Mouse (Mus musculus): ENCODE measurements at regions not wholly inside any gene's neighbourhood (a gene's known extent, or its start where the extent isn't known, plus 50 kb on each side); places are given as distances from the start of the nearest gene placed in this dataset.

GRCm38 (mm10) chr6:93548311-93548710 lies 605.0 kb upstream of the Adamts9 start:
- H3K9me3 ChIP-seq, result no peaks in the 10 kb centered on the region
- H3K27ac ChIP-seq, result no peak overlapping the region
- no peaks in the 10 kb centered on the region for H3K27me3 ChIP-seq
- H3K4me2 ChIP-seq (replicated peaks), result no peak overlapping the region
- H3K36me3 ChIP-seq, result no peaks in the 10 kb centered on the region
- no peak overlapping the region for H3K9ac ChIP-seq
- H3K4me1 ChIP-seq, result peaks cover 15% of the 10 kb centered on the region
- no peak for ATAC-seq (ENCODE audit: low FRiP score, low read depth)
- no peak overlapping the region for H3K4me3 ChIP-seq
- WGBS, result 55% methylated on average over 2 of the region's 2 CpGs

GRCm38 (mm10) chr6:93544246-93544645 lies 601.0 kb upstream of the Adamts9 start:
- no peak for ATAC-seq (ENCODE audit: low FRiP score, low read depth)
- no peak overlapping the region for H3K4me3 ChIP-seq
- peaks cover 18% of the 10 kb centered on the region for H3K4me1 ChIP-seq
- H3K9ac ChIP-seq, result no peak overlapping the region
- peak overlapping the region; percentile 55 for H3K4me2 ChIP-seq (replicated peaks)
- no peaks in the 10 kb centered on the region for H3K27me3 ChIP-seq
- 13% methylated on average over 1 of the region's 1 CpGs for WGBS
- no peaks in the 10 kb centered on the region for H3K9me3 ChIP-seq
- no peaks in the 10 kb centered on the region for H3K36me3 ChIP-seq
- H3K27ac ChIP-seq, result peak overlapping the region; percentile 56; the same call in 1 of the 2 replicates

- H3K4me1 ChIP-seq, result peaks cover 18% of the 10 kb centered on the region
- 7% methylated on average over 15 of the region's 15 CpGs for WGBS
- peak overlapping the region; percentile 55 for H3K4me2 ChIP-seq (replicated peaks)
- ATAC-seq (ENCODE audit: low FRiP score, low read depth), result peak; percentile 54; the same call in 1 of the 2 replicates
- no peaks in the 10 kb centered on the region for H3K27me3 ChIP-seq
- no peak overlapping the region for H3K9ac ChIP-seq
- no peaks in the 10 kb centered on the region for H3K36me3 ChIP-seq
- H3K9me3 ChIP-seq, result no peaks in the 10 kb centered on the region
- H3K27ac ChIP-seq, result peak overlapping the region; percentile 56; the same call in 1 of the 2 replicates
- peak overlapping the region; percentile 13 for H3K4me3 ChIP-seq
Observed at GRCm38 (mm10) chr6:93543354-93544129, 600.2 kb upstream of the Adamts9 start.

GRCm38 (mm10) chr6:93539583-93539982 lies 596.3 kb upstream of the Adamts9 start:
- WGBS, result 91% methylated on average over 1 of the region's 1 CpGs

GRCm38 (mm10) chr6:93539171-93539570 lies 595.9 kb upstream of the Adamts9 start:
- H3K4me1 ChIP-seq, result peaks cover 11% of the 10 kb centered on the region
- no peak overlapping the region for H3K4me2 ChIP-seq (replicated peaks)
- no peaks in the 10 kb centered on the region for H3K9me3 ChIP-seq
- no peak overlapping the region for H3K27ac ChIP-seq
- WGBS, result 85% methylated on average over 4 of the region's 4 CpGs
- no peak overlapping the region for H3K9ac ChIP-seq
- ATAC-seq (ENCODE audit: low FRiP score, low read depth), result no peak
- H3K36me3 ChIP-seq, result no peaks in the 10 kb centered on the region
- no peak overlapping the region for H3K4me3 ChIP-seq
- H3K27me3 ChIP-seq, result no peaks in the 10 kb centered on the region

More at GRCm38 (mm10) chr6:93539583-93539982, 596.3 kb upstream of the Adamts9 start:
- no peak overlapping the region for H3K4me3 ChIP-seq
- H3K36me3 ChIP-seq, result no peaks in the 10 kb centered on the region
- H3K9ac ChIP-seq, result no peak overlapping the region
- no peak overlapping the region for H3K4me2 ChIP-seq (replicated peaks)
- H3K9me3 ChIP-seq, result no peaks in the 10 kb centered on the region
- no peak for ATAC-seq (ENCODE audit: low FRiP score, low read depth)
- no peak overlapping the region for H3K27ac ChIP-seq
- H3K4me1 ChIP-seq, result peaks cover 15% of the 10 kb centered on the region
- no peaks in the 10 kb centered on the region for H3K27me3 ChIP-seq

GRCm38 (mm10) chr6:93537971-93538370 lies 594.7 kb upstream of the Adamts9 start:
- Histone ChIP-seq H3K4me3 (no peak overlapping the region), H3K9me3 (no peaks in the 10 kb centered on the region), H3K4me1 (no peaks in the 10 kb centered on the region), H3K9ac (no peak overlapping the region), H3K36me3 (no peaks in the 10 kb centered on the region), H3K27me3 (no peaks in the 10 kb centered on the region), H3K4me2 (replicated peaks) (no peak overlapping the region), H3K27ac (no peak overlapping the region)
- ATAC-seq (ENCODE audit: low FRiP score, low read depth), result no peak
- 82% methylated on average over 1 of the region's 1 CpGs for WGBS

- 81% methylated on average over 1 of the region's 1 CpGs for WGBS
- no peaks in the 10 kb centered on the region for H3K9me3 ChIP-seq
- no peak overlapping the region for H3K4me2 ChIP-seq (replicated peaks)
- H3K4me1 ChIP-seq, result no peaks in the 10 kb centered on the region
- no peaks in the 10 kb centered on the region for H3K36me3 ChIP-seq
- no peak overlapping the region for H3K9ac ChIP-seq
- H3K27me3 ChIP-seq, result no peaks in the 10 kb centered on the region
- H3K27ac ChIP-seq, result no peak overlapping the region
- ATAC-seq (ENCODE audit: low FRiP score, low read depth), result no peak
- H3K4me3 ChIP-seq, result no peak overlapping the region
Observed at GRCm38 (mm10) chr6:93537126-93537525, 593.8 kb upstream of the Adamts9 start.

- H3K27ac ChIP-seq, result no peak overlapping the region
- H3K27me3 ChIP-seq, result no peaks in the 10 kb centered on the region
- H3K4me2 ChIP-seq (replicated peaks), result no peak overlapping the region
- H3K36me3 ChIP-seq, result no peaks in the 10 kb centered on the region
- no peak overlapping the region for H3K4me3 ChIP-seq
- no peaks in the 10 kb centered on the region for H3K4me1 ChIP-seq
- 87% methylated on average over 2 of the region's 2 CpGs for WGBS
- no peaks in the 10 kb centered on the region for H3K9me3 ChIP-seq
- ATAC-seq (ENCODE audit: low FRiP score, low read depth), result no peak
- no peak overlapping the region for H3K9ac ChIP-seq
Observed at GRCm38 (mm10) chr6:93513818-93514217, 570.5 kb upstream of the Adamts9 start.

GRCm38 (mm10) chr6:93509857-93510256 lies 566.6 kb upstream of the Adamts9 start:
- Histone ChIP-seq H3K9ac (no peak overlapping the region), H3K4me1 (no peaks in the 10 kb centered on the region), H3K4me3 (no peak overlapping the region), H3K27ac (no peak overlapping the region), H3K27me3 (no peaks in the 10 kb centered on the region), H3K36me3 (no peaks in the 10 kb centered on the region), H3K9me3 (no peaks in the 10 kb centered on the region), H3K4me2 (replicated peaks) (no peak overlapping the region)
- WGBS, result 36% methylated on average over 1 of the region's 1 CpGs
- ATAC-seq (ENCODE audit: low FRiP score, low read depth), result no peak

GRCm38 (mm10) chr6:93497824-93498223 lies 554.5 kb upstream of the Adamts9 start:
- Histone ChIP-seq H3K27me3 (no peaks in the 10 kb centered on the region), H3K4me2 (replicated peaks) (no peak overlapping the region), H3K9me3 (no peaks in the 10 kb centered on the region), H3K4me1 (no peaks in the 10 kb centered on the region), H3K4me3 (no peak overlapping the region), H3K27ac (no peak overlapping the region), H3K36me3 (no peaks in the 10 kb centered on the region), H3K9ac (no peak overlapping the region)
- ATAC-seq (ENCODE audit: low FRiP score, low read depth), result no peak
- 86% methylated on average over 4 of the region's 4 CpGs for WGBS

GRCm38 (mm10) chr6:93488441-93488955 lies 545.2 kb upstream of the Adamts9 start:
- Histone ChIP-seq H3K4me3 (no peak overlapping the region), H3K27me3 (no peaks in the 10 kb centered on the region), H3K4me1 (no peaks in the 10 kb centered on the region), H3K4me2 (replicated peaks) (no peak overlapping the region), H3K9me3 (no peaks in the 10 kb centered on the region), H3K36me3 (no peaks in the 10 kb centered on the region), H3K27ac (no peak overlapping the region), H3K9ac (no peak overlapping the region)
- no peak for ATAC-seq (ENCODE audit: low FRiP score, low read depth)
- 83% methylated on average over 2 of the region's 2 CpGs for WGBS

GRCm38 (mm10) chr6:93478521-93478920 lies 535.2 kb upstream of the Adamts9 start:
- H3K4me2 ChIP-seq (replicated peaks), result no peak overlapping the region
- no peaks in the 10 kb centered on the region for H3K9me3 ChIP-seq
- H3K9ac ChIP-seq, result no peak overlapping the region
- H3K4me1 ChIP-seq, result no peaks in the 10 kb centered on the region
- WGBS, result 92% methylated on average over 2 of the region's 2 CpGs
- H3K4me3 ChIP-seq, result no peak overlapping the region
- H3K27ac ChIP-seq, result no peak overlapping the region
- H3K27me3 ChIP-seq, result no peaks in the 10 kb centered on the region
- H3K36me3 ChIP-seq, result no peaks in the 10 kb centered on the region
- no peak for ATAC-seq (ENCODE audit: low FRiP score, low read depth)

- no peaks in the 10 kb centered on the region for H3K36me3 ChIP-seq
- H3K4me2 ChIP-seq (replicated peaks), result no peak overlapping the region
- H3K9ac ChIP-seq, result no peak overlapping the region
- H3K27me3 ChIP-seq, result no peaks in the 10 kb centered on the region
- WGBS, result 50% methylated on average over 1 of the region's 1 CpGs
- no peak overlapping the region for H3K27ac ChIP-seq
- no peaks in the 10 kb centered on the region for H3K9me3 ChIP-seq
- ATAC-seq (ENCODE audit: low FRiP score, low read depth), result no peak
- H3K4me3 ChIP-seq, result no peak overlapping the region
- no peaks in the 10 kb centered on the region for H3K4me1 ChIP-seq
Observed at GRCm38 (mm10) chr6:93474981-93475380, 531.7 kb upstream of the Adamts9 start.
